Mouse (Mus musculus) stomach, postnatal 0 days (tissue): ENCODE results near the gene Rtn1. TPM values are rescaled to one million over a fixed set of nuclear protein-coding genes. Genes with fewer than 3 reads are reported as not detected.

ENCODE experiments used
- ATAC-seq: fragments of 200-750 bp; cut with Nextera tagmentation; 2 replicates; pipeline ENCODE4 v1.8.0; 2017; ENCODE audit not compliant: low FRiP score, low TSS enrichment
- DNase-seq: peaks from one replicate; pipeline ENCODE4 v3.0.0-alpha.2; 2016; ENCODE audit warnings: low spot score
- H3K27ac ChIP-seq: fragments of 300-500 bp; sonication (generic); replicated peaks from 2 replicates; pipeline ENCODE4 v1.5.1; 2014; ENCODE audit warnings: mild to moderate bottlenecking, control low read depth
- H3K27me3 ChIP-seq: fragments of 300-500 bp; sonication (generic); 2 replicates; pipeline ENCODE4 v1.6.1; 2014; ENCODE audit warnings: low read length; ENCODE audit not compliant: control insufficient read depth, insufficient read depth
- H3K36me3 ChIP-seq: fragments of 300-500 bp; sonication (generic); 2 replicates; pipeline ENCODE4 v1.6.1; 2014; ENCODE audit warnings: low read length, mixed read lengths; ENCODE audit not compliant: control insufficient read depth, insufficient read depth
- H3K4me1 ChIP-seq: fragments of 300-500 bp; sonication (generic); replicated peaks from 2 replicates; pipeline ENCODE4 v1.6.1; 2014; ENCODE audit warnings: antibody characterized with exemption; ENCODE audit not compliant: control insufficient read depth, insufficient read depth
- H3K4me2 ChIP-seq: fragments of 300-500 bp; sonication (generic); replicated peaks from 2 replicates; pipeline ENCODE4 v1.6.1; 2014; ENCODE audit warnings: low read depth, mild to moderate bottlenecking, control low read depth, moderate library complexity
- H3K4me3 ChIP-seq: fragments of 300-500 bp; sonication (generic); 2 replicates; pipeline ENCODE4 v1.5.1; 2014; ENCODE audit warnings: low read depth, low read length, control low read depth
- H3K9ac ChIP-seq: fragments of 300-500 bp; sonication (generic); 2 replicates; pipeline ENCODE4 v1.6.1; 2014; ENCODE audit warnings: mild to moderate bottlenecking, low read length, control low read depth, mixed read lengths
- H3K9me3 ChIP-seq: fragments of 300-500 bp; sonication (generic); 2 replicates; pipeline ENCODE4 v1.6.1; 2016; ENCODE audit warnings: low read length; ENCODE audit not compliant: control insufficient read depth
- CTCF ChIP-seq: IDR thresholded peaks from 2 replicates; pipeline ENCODE4 v1.5.1; 2016; ENCODE audit warnings: antibody characterized with exemption, low read depth, mild to moderate bottlenecking, moderate library complexity
- EP300 ChIP-seq: optimal IDR thresholded peaks from 2 replicates; pipeline ENCODE3; 2016; ENCODE audit warnings: antibody characterized with exemption
- WGBS: fragments of 180-500 bp; shearing (Covaris S2); extraction: QIAGEN DNeasy Blood & Tissue Kit; methylation state at CpG from one replicate; pipeline ENCODE4 v1.1.7; 2014; 5-methylcytosine and 5-hydroxymethylcytosine counted together
- polyA plus RNA-seq: library from polyadenylated mRNA; unstranded; fragments of >200 nt; fragmentation: Nextera tagmentation; extraction: Ambion mirVana; gene quantifications from 2 replicates; pipeline ENCODE4 v1.2.1, GENCODE M21; 2015

Gene Rtn1
- polyA plus RNA-seq, 1 experiment from 2014 or later: 47.1 TPM

GRCm38 (mm10) chr12:72237251-72237650 is 171.6 kb downstream of the Rtn1 start:
- TF ChIP-seq CTCF: no peak
- TF ChIP-seq EP300: no peak
- no peaks in the 10 kb centered on the region for H3K4me1 ChIP-seq
- no peaks in the 10 kb centered on the region for H3K27me3 ChIP-seq
- H3K9ac ChIP-seq: no peak overlapping the region
- ATAC-seq (no peak), DNase-seq (no peak)
- no peak overlapping the region for H3K4me3 ChIP-seq
- no peak overlapping the region for H3K27ac ChIP-seq
- no peaks in the 10 kb centered on the region for H3K9me3 ChIP-seq
- H3K4me2 ChIP-seq: peak overlapping the region; percentile 88
- 67% methylated on average over 2 of the region's 2 CpGs for WGBS
- H3K36me3 ChIP-seq: no peaks in the 10 kb centered on the region

GRCm38 (mm10) chr12:72236564-72237011 is 172.3 kb downstream of the Rtn1 start:
- peak; percentile 75 for ATAC-seq
- H3K27ac ChIP-seq: no peak overlapping the region
- WGBS: under 1% methylated on average over 56 of the region's 56 CpGs
- no peaks in the 10 kb centered on the region for H3K27me3 ChIP-seq
- H3K4me2 ChIP-seq: peak overlapping the region; percentile 88
- H3K9me3 ChIP-seq: no peaks in the 10 kb centered on the region
- no peaks in the 10 kb centered on the region for H3K36me3 ChIP-seq
- H3K4me3 ChIP-seq: peak overlapping the region; percentile 45
- 0 out of 2 replicates have a peak overlapping the region, but pooled peaks have one; percentile 35 for H3K9ac ChIP-seq
- peak; percentile 64 for DNase-seq
- TF ChIP-seq CTCF (no peak), EP300 (no peak)
- H3K4me1 ChIP-seq: no peaks in the 10 kb centered on the region

GRCm38 (mm10) chr12:72235621-72236351 is 173.1 kb downstream of the Rtn1 start:
- Histone ChIP-seq H3K9ac (no peak overlapping the region), H3K4me1 (no peaks in the 10 kb centered on the region), H3K36me3 (no peaks in the 10 kb centered on the region), H3K4me2 (peak overlapping the region; percentile 88), H3K4me3 (peak overlapping the region; percentile 45; the same call in 1 of the 2 replicates), H3K9me3 (no peaks in the 10 kb centered on the region), H3K27ac (no peak overlapping the region), H3K27me3 (no peaks in the 10 kb centered on the region)
- 35% methylated on average over 12 of the region's 12 CpGs for WGBS
- TF ChIP-seq CTCF (no peak), EP300 (no peak)
- ATAC-seq (no peak), DNase-seq (no peak)

GRCm38 (mm10) chr12:72234966-72235365 is 173.9 kb downstream of the Rtn1 start:
- no peak overlapping the region for H3K9ac ChIP-seq
- H3K4me3 ChIP-seq: no peak overlapping the region
- H3K27ac ChIP-seq: no peak overlapping the region
- TF ChIP-seq EP300 (no peak), CTCF (no peak)
- no peak for ATAC-seq
- 91% methylated on average over 9 of the region's 9 CpGs for WGBS
- H3K36me3 ChIP-seq: no peaks in the 10 kb centered on the region
- no peaks in the 10 kb centered on the region for H3K9me3 ChIP-seq
- H3K4me2 ChIP-seq: no peak overlapping the region
- DNase-seq: no peak
- no peaks in the 10 kb centered on the region for H3K27me3 ChIP-seq
- H3K4me1 ChIP-seq: no peaks in the 10 kb centered on the region

GRCm38 (mm10) chr12:72234151-72234550 is 174.7 kb downstream of the Rtn1 start:
- no peak overlapping the region for H3K4me3 ChIP-seq
- TF ChIP-seq EP300 (no peak), CTCF (no peak)
- no peak overlapping the region for H3K4me2 ChIP-seq
- no peak overlapping the region for H3K9ac ChIP-seq
- no peaks in the 10 kb centered on the region for H3K9me3 ChIP-seq
- H3K27me3 ChIP-seq: no peaks in the 10 kb centered on the region
- no peak overlapping the region for H3K27ac ChIP-seq
- no peaks in the 10 kb centered on the region for H3K36me3 ChIP-seq
- ATAC-seq: no peak
- 90% methylated on average over 3 of the region's 3 CpGs for WGBS
- no peaks in the 10 kb centered on the region for H3K4me1 ChIP-seq
- DNase-seq: no peak
